Mouse (Mus musculus) C2C12 (cell line): ENCODE data around the gene Rnasek.

Experiments
- CTCF ChIP-seq: IDR thresholded peaks from one replicate; pipeline ENCODE4 v1.5.1; 2011; ENCODE audit not compliant: control insufficient read depth, insufficient read depth, insufficient read length
- MAX ChIP-seq: IDR thresholded peaks from one replicate; pipeline ENCODE4 v1.6.1; 2011; ENCODE audit warnings: mild to moderate bottlenecking, control low read depth
- MYOG ChIP-seq: IDR thresholded peaks from one replicate; pipeline ENCODE4 v1.6.1; 2011; ENCODE audit not compliant: control insufficient read depth, insufficient read length; ENCODE audit errors: extremely low read depth
- USF1 ChIP-seq: IDR thresholded peaks from one replicate; pipeline ENCODE4 v1.6.1; 2011; ENCODE audit warnings: low read depth, mild to moderate bottlenecking, control low read depth, moderate library complexity

DNA sequence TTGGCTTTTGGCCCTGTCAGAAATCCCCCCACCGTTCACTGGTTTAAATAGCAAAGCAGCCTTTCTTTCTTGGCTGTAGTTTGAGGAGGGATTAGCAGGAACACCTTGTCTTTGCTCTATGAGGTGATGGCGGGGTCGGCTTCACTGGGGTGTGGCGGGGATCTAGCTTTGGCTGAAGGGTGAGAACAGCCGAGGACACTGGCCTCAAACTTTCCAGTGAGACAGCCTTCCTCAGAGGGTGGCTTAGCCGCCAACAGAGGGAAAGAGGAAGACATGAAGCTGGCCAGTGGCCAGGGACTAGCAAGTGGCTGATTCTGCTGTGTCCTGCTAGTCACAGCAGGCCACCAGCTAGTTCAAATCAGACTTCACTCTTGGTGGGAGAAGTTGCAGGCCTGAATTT lies 49.6 kb upstream of the Rnasek start:
- TF ChIP-seq CTCF: no peak
- TF ChIP-seq MYOG: no peak
- TF ChIP-seq USF1: no peak
- no peak for TF ChIP-seq MAX
